Mouse (Mus musculus) yolk sac, embryonic 10.5 days (tissue): Measurements from ENCODE around the gene Hddc2.

Source experiments
- DNase-seq: peaks from one replicate; pipeline ENCODE4 v3.0.0-alpha.2; 2017; ENCODE audit warnings: low spot score

The Hddc2 gene

DNA sequence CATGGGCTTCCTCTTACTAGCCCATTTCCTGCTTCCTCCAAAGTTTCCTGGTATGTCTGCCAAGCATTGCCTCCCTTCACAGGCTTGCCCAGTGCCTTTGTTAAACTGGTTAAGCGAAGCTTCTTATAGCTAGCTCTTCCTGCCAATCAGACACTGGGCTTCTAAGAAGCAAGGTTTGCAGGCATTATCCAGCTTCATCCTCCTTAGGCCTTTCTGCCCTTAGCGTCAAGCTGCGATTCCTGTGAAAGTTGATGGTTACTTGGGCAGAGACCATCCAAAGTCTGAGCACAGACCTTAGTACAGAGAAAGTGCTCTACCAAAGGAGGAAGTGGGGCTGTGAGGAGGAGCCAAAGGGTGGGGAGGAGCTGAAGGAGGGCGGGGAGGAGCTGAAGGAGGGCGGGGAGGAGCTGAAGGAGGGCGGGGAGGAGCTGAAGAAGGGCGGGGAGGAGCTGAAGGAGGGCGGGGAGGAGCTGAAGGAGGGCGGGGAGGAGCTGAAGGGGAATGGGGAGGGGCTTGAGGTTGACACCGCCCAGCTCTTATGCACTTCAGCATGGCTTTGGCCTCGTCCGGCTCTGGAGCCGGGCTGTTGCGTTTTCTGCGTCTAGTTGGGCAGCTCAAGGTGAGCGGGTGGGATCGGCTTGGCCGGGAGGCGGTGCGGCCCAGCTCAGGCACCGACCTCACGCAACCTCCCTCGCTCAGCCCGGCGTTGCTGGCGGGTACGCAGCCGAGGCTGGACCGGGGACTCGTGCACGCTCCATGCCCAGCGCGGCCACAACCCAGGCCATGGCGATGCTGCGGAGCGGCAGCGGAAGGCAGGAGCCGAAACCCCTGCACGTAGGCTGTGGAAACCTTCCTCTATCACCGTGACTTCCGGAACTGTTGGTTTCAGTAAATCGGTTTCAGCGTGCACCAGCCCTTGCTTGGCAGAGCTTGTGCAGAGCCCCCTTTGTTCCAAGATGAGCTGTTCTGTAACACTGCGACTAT is at the start of gene Hddc2:
Hddc2 (plus strand) TSS at position 519 of the 984 bp plus-strand sequence.
- DNase-seq: peak; percentile 90

GRCm38 (mm10) chr10:31272738-31273137 is 40.4 kb upstream of the Hddc2 start:
- DNase-seq: no peak

- no peak for DNase-seq
These were observed 40.0 kb upstream of the Hddc2 start for GRCm38 (mm10) chr10:31273171-31273570.

GRCm38 (mm10) chr10:31287787-31288186 is 25.4 kb upstream of the Hddc2 start:
- no peak for DNase-seq

GRCm38 (mm10) chr10:31288697-31289390 is 24.3 kb upstream of the Hddc2 start:
- DNase-seq: no peak

- DNase-seq: no peak
These were observed 17.5 kb upstream of the Hddc2 start for GRCm38 (mm10) chr10:31295705-31296104.

DNA sequence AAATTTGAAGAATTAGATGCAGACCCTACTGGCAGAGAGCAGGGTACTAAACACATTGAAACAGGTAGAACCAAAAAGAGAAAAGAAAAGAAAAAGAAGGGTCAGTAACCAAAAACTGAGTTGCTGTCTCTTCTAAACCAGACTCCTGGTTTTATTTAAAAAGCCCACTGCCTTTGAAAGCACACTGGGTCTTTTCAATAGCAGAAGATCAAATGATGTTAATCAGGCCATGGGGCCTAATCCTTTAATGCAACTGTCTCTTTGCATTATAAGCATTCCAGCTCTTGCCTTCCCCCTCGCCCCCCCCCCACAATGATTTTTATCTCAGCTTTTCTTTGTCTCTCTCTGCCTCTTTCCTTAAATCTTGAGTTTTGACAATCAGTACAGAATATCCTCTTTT is 16.7 kb upstream of the Hddc2 start:
- DNase-seq: no peak

DNA sequence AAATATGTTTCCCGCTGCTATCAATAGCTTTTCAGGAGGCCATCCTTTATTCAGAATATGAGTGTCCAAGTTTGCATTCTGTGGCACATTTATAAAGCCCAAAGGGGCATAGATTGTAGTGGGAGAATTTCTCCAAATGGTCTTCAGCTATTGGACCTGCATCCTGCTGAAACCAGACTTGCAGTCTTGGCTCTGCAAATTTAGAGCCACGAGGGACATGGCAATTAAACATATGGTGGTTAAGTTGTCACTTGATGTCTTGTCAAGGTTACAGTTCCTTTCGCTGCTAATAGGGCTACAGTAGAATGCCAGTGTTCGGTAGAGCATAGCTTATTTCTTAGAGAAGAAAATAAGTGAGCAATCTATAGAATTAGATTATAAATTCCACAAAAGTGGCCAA is 16.1 kb upstream of the Hddc2 start:
- no peak for DNase-seq

GRCm38 (mm10) chr10:31298263-31298662 is 14.9 kb upstream of the Hddc2 start:
- no peak for DNase-seq

DNA sequence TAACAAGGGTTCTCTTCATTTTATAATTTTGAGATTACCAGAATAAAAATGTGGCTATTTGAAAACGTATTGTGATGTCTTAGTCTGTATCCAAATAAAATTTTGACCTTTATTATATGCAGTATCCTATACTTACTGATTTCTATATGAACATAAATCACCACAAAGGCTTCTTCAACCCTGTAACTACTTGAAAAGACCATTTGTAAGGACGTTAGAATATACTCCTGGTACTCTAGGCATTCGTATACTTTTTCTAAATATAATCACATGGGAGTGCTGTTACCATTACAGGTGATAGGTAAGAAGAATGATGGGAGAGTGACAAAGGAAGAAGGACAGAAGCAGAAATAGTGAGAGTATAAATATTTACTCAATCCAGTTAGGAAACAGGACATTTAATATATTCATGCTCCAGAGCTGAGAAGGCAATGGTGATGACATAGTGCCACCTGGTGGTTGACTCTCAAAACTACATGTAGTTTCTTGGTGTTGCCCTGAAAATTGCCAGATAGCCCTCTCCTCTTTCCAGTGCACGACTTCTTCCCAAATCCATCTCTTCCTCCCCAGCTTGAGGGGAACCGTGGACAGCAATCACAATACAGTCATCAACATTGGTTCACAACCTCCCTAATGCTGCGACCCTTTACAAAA is 14.1 kb upstream of the Hddc2 start:
- DNase-seq: peak; percentile 33

DNA sequence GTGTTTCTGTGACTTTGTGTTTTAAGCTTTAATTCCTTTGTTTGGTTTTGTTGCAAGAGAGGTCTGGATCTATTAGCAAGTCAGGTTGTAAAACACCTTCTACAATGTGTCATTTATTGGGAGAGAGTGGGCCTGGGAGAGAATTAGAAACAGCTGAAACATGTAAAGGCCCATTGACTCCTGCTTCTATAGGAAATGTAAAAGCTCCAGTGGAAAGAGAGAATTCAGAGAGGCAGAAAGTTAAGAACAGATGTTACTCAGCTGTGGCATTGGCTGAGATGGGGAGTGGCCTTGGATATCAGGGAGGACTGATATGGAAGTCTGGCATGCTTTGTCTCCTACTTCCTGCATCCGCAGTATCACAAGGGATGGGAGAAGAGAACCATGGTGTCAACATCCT is 12.9 kb upstream of the Hddc2 start:
- no peak for DNase-seq

- no peak for DNase-seq
These were observed 9.7 kb upstream of the Hddc2 start for GRCm38 (mm10) chr10:31303446-31303845.

GRCm38 (mm10) chr10:31307024-31307598 is 6.1 kb upstream of the Hddc2 start:
- no peak for DNase-seq

GRCm38 (mm10) chr10:31318491-31318890 is 5.3 kb downstream of the Hddc2 start:
- no peak for DNase-seq

DNA sequence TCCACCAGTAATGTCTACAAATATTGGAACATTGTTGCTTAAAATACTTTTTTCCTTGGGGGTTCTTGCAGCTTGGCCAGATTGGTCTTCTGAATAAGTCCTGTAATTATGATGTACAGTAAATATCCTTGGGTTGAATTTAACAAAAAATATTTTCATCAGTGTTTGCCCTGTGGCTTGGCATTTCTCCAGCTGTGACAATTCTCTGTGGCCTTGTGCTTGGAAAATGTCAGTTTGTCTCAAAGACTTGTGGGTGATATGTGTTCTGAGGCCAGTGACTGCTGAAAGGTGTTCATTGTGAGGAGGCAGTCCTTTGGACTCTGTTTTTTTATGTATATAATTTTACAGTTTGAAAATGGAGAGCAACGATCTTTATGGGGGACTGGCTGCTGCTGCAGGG is 16.3 kb downstream of the Hddc2 start:
- DNase-seq: no peak

DNA sequence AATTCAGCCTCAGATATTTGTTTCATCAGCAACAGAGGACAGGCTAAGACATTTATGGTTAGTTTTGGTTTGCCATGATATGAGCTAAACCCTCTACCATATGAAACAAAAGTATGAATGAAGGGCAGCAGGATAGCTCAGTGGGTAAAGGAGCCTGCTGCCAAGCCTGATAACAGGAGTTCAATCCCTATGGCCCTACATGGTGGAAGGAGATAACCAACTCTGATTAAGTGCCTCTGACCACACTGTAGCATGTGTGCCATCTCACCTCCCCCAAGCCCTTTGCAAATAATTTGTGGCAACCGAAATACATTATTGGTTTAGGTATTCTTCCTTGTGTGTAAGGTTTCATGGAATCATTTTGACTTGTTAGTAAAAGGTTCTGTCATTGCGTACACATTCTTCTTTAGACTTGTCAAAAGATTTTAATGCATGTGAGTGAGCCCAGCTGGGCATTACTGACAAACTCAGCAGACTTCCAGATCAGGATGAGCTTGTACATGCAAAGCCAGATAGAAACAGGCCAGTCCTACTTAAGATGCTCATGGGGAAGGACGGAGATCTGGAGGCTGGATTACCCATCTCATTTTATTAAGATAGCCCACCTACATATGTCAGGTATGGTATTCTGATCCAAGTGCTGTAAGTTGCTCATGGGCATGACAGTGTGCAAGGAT is 17.2 kb downstream of the Hddc2 start:
- DNase-seq: no peak

DNA sequence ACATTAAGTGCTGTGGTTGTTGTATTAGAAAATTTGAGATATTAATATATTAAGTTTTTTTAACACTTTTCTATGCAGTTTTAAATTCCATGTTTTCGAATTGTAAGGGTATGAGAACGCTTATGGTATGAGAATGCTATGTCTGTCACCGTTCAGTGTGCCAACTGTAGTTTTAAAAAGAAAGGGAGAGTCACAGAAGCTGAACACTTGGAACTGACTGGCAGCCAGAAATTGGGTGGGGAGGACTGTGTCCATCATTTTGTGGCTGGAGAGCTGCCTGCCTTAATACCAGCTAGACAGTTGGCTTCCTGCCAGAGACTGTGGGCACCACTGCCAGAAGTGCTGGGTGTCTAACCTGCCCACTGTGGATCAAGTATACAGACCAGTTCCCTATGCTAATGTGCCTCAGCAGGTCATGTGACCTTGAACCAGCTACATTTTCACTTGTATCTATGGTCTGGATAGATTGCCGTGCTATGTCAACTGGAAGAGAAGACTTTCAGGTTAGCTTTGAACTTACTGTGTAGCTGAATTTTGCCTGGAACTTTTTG is 18.1 kb downstream of the Hddc2 start:
- DNase-seq: no peak

DNA sequence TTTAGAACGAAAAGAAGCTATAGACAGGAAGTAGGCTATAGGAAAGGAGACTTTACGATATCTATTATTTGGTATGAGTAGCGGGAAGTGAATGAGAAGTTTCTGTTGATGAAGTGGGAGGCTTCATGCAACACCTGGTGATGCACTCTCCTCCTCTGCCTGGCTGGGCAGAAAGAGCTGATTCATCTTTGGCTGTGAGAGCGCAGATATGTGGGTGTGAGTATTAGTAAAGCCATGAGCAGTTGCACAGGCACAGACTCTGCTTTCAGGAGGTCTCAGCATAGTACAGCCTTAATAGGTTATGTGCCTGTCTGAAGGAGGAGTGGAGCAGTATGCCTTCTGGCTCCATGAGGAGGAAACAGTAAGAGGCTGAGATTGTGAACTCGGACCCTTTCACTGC is 23.2 kb downstream of the Hddc2 start:
- DNase-seq: no peak

DNA sequence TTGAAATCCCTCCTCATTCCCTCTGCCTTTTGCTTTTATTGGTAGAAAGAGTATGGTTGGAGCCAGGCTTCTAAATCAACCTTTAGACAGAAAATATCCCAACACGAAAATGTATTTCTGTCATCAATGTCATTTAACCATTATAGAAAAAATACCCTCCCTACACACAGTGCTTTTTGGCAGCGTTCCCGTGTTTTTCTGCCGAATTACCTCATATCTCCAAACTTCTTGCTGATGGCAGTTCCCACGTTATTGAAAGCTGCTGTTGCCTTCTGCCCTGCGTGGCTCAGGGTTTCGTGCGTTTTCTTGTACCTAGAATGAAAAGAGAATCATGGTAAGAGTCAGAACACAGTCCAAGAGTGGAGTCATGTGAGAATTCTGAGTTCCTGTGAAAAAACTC is 33.2 kb downstream of the Hddc2 start:
- DNase-seq: no peak

- no peak for DNase-seq
These were observed 37.9 kb downstream of the Hddc2 start for GRCm38 (mm10) chr10:31351056-31351455.

DNA sequence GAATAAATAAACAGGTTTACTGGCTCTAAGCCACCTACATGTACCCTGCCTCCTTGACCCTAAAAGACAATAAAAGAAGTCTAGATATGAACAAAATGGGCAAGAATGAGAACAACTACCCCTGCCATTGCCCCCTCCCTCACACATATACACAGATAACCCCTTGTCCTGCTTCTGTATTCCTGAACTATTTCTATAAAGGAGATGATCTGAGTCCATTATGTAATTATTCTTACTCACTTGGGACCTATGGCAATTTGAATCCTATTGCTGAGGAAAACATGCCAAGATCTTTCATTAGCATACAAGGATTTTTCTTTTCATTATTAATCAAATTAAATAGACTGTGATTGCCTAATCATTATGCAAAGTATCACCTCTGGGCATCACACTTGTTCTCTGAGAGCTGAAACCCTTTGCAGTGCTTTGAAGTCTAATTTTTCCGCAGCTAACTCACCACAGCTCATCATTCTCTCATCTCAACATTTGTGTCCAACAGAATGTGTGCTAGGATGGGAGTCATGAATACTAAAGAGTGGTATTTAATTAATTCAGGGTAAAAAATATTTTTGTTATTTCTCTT is 39.8 kb downstream of the Hddc2 start:
- no peak for DNase-seq
